Mouse (Mus musculus): ENCODE data around the gene Cacna1a.

GRCm38 (mm10) chr8:84435370-84435769 is 47.1 kb downstream of the Cacna1a start:
- TF ChIP-seq CTCF (IDR thresholded peaks at IDR 0.05; ENCODE audit: low read depth) (no peak), EP300 (IDR thresholded peaks at IDR 0.05; ENCODE audit: low read depth) (no peak)
